Mouse (Mus musculus) ovary, postnatal 36 days (tissue): ENCODE measurements around the gene Pax8.

Source experiments
- DNase-seq: peaks from one replicate; pipeline ENCODE4 v3.0.0; 2022; ENCODE audit warnings: low spot score, mixed read lengths

The Pax8 gene

GRCm38 (mm10) chr2:24467156-24467555 is 8.2 kb downstream of the Pax8 start:
- DNase-seq: no peak

DNA sequence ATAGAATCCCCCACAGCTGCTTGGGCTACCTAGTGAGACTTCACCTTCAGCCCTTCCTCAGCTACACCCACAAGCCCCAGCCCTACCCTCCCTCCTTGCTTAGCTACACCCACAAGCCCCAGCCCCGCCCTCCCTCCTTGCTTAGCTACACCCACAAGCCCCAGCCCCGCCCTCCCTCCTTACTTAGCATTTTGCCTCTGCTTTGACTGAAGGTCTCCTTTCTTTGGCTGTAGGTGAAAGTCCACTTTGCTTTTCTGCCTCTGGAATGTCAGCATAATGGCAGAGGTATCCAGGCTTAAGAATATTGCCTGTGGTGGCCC is 14.6 kb downstream of the Pax8 start:
- DNase-seq: no peak

- no peak for DNase-seq
These were observed 15.1 kb downstream of the Pax8 start for GRCm38 (mm10) chr2:24460112-24460807.

DNA sequence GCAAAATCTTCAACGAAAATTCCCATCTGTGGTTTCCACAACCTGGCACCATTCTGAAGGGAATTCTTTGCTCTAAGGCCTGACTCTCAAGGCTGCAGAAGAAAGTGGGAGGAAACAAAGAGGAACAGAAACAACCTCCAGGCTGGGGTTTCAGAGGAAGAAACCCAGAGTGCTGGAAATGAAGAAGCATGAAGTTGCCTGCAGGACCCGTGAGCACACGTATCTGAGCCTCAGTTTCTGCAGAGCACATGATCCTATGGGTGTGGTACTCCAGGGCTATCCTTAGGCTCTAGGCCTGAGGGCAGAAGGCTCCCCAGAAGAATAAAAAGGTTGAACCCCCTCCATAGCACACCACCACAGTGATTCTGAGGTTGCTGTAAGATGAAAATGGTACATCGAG is 18.6 kb downstream of the Pax8 start:
- no peak for DNase-seq

- DNase-seq: no peak
These were observed 20.1 kb downstream of the Pax8 start for GRCm38 (mm10) chr2:24455057-24455855.

GRCm38 (mm10) chr2:24454429-24455011 is 20.9 kb downstream of the Pax8 start:
- no peak for DNase-seq

DNA sequence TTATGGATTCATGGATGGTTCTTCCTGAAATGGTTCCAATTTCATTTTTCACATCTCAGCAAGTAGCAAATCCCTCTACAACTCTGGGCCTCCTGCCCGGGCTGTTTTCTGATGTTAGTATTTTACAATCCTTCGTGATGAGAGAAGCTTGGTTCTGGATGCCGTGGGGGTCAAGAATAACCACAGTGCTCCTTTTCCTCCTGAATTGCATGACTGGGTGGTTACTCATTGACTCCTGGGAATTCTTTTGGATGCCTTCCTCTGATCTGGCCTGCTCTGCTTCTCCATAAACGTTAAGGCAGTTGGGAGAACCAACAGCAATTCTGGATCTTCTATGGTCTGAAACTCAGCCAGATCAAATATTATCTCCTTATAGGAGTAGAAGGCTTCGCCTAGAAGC is 22.2 kb downstream of the Pax8 start:
- DNase-seq: no peak

- no peak for DNase-seq
These were observed 26.3 kb downstream of the Pax8 start for GRCm38 (mm10) chr2:24449111-24449510.

- DNase-seq: no peak
These were observed 32.1 kb downstream of the Pax8 start for GRCm38 (mm10) chr2:24443256-24443790.

DNA sequence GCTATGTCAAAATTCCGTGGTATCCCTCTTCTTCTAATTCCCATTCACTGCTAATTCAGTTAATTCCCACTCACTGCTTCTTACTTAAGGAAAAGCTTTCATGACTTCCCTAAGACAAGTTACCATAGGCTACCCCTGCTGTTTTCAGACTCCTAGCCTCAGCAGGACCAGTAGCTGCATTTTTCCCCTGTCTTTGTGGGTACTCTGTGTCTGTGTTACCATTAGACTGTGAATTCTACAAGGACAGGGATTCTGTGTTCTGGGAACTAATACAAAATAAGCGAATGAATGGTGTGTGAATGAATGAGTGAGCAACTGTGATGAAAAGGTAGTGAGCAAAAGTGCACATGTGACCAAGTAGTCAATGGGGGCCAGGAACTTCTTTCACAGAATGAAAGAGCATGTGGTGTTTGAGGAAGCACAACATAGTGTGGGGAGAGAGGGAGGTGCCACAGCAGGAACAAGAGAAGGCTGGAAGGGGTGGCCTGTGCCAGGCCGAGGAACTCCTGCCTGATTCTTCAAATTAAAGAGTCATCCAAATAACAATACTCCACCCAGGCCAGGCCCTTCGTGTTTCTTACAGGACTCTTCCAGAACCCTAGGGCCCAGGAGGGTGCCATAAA is 33.0 kb downstream of the Pax8 start:
- DNase-seq: no peak

GRCm38 (mm10) chr2:24441899-24442298 is 33.5 kb downstream of the Pax8 start:
- DNase-seq: no peak

DNA sequence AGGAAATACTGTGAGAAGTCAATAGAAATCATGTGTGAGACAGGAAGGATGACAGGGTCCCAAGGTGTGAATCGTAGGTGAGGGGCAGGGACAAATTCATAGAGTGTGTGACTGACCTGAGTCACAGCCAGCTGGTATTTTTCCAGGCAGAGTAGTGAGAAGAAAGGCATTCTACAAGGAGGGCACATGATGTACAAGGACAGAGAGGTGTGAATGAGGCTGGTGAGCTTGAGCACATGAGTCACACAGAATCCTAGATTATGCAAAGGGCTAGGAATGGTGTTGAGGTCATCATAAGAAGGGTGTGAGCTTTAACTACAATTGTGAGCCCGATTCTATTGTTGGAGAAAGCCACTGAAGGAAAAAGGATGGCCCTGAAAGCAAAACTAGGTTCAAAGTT is 35.3 kb downstream of the Pax8 start:
- no peak for DNase-seq

- DNase-seq: no peak
These were observed 39.7 kb downstream of the Pax8 start for GRCm38 (mm10) chr2:24435699-24436098.

GRCm38 (mm10) chr2:24434670-24435069 is 40.7 kb downstream of the Pax8 start:
- DNase-seq: no peak

- no peak for DNase-seq
These were observed 45.6 kb downstream of the Pax8 start for GRCm38 (mm10) chr2:24429806-24430205.

DNA sequence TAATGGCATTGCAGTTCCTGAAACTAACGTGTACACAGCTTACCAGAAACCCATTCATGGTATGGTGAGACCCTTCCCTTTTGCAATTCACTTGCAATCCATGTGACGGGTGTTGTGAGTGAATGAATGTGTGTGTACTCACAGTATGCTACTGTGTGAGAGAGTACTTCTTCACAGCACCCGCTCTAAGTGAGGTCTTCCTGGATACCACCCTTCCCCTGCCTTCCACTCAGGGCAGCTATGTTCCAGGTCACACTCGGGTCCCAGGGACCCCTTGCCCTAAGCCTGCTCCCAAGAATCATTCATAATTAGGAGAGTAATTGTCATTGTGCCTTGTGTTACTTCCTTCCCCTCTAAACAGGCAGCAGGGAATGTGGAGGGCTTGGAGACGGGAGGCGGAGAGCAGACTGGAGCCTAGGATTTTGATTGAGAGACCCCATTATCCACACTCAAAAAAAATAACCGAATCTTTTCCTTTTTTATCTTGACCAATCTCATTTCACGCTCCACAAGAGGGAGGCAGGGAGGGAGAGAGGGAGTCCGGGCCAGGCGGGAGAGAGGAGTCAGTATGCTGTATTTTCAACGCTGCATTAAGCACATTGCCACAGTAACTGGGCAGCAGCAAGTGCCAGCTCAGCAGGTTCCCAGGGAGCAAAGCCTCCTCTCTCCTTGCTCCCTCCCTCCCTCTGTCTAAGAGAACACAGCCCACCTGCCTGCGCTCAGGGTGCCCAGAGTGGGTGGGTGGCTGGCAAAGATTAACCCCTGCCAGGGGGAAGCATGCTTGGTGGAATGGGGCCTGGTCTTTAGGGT is 47.3 kb downstream of the Pax8 start:
- no peak for DNase-seq

DNA sequence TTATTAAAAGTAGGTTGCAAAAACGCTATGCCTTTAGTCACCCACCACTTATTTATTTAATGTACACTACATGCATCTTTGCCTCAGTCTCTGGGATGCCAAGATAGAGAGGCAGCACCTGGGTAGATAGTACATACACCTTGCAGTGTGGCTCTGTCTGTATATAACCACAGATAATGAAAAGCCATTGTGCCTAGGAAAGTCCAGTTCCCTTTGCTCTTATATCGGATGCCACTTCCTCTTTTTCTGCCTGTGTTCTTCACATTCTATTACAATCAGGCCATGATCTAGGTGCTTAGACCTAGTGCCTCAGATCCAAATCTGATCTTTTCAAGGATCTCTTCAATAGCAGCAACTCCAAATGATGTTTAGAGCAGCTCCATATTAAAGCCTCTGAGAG is 49.8 kb downstream of the Pax8 start:
- no peak for DNase-seq

DNA sequence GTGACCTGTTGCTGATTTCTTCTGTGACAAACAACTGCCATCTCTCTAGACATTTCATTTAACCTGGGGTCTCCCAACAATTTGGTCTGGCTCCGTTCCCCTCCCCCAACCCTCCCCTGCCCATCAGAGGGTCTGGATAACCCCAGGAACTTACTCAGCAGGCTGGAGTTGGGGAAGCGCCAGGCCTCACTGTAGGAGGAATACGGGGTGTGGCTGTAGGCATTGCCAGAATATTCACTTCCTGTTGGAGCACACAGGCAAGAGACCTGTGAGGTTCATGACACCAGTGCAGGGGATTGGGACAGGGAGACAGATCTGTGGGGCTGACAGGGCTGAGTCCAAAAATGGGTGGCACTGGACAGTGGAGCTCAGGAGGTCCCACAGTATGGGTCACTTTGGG is 52.6 kb downstream of the Pax8 start:
- DNase-seq: no peak

- DNase-seq: no peak
These were observed 54.1 kb downstream of the Pax8 start for GRCm38 (mm10) chr2:24421211-24421863.

DNA sequence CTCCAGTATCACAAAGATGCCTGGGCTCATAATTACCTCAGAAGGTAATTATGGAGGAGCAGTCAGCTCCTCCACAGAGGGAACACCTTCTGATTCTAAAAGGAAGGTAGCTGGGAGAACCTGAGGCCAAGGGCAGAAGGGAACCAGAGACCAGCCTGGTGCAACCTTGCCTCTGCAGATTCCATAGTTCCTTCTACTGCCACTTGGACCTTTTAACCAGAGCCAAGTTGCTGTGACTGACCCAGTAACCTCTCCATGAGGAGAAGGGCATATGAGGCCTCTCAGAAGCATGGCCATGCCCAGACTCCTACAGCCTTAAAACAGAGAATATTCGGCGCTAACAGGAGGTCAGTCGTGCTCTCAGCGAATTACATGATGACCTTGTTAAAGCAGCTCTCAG is 57.8 kb downstream of the Pax8 start:
- no peak for DNase-seq

GRCm38 (mm10) chr2:24417106-24417505 is 58.3 kb downstream of the Pax8 start:
- DNase-seq: peak; percentile 30
